Mouse (Mus musculus) heart, adult 2 months (tissue): ENCODE data around the gene Trmt1.

Experiments
- CTCF ChIP-seq: fragments of 200-600 bp; IDR thresholded peaks from 2 replicates; pipeline ENCODE4 v1.8.1; 2022; ENCODE audit warnings: antibody characterized with exemption, mild to moderate bottlenecking, moderate library complexity
- POLR2A ChIP-seq: fragments of 200-500 bp; IDR thresholded peaks from 2 replicates; pipeline ENCODE4 v1.6.1; 2011; ENCODE audit warnings: mild to moderate bottlenecking, low read depth, low read length, control low read depth; ENCODE audit not compliant: insufficient read depth

DNA sequence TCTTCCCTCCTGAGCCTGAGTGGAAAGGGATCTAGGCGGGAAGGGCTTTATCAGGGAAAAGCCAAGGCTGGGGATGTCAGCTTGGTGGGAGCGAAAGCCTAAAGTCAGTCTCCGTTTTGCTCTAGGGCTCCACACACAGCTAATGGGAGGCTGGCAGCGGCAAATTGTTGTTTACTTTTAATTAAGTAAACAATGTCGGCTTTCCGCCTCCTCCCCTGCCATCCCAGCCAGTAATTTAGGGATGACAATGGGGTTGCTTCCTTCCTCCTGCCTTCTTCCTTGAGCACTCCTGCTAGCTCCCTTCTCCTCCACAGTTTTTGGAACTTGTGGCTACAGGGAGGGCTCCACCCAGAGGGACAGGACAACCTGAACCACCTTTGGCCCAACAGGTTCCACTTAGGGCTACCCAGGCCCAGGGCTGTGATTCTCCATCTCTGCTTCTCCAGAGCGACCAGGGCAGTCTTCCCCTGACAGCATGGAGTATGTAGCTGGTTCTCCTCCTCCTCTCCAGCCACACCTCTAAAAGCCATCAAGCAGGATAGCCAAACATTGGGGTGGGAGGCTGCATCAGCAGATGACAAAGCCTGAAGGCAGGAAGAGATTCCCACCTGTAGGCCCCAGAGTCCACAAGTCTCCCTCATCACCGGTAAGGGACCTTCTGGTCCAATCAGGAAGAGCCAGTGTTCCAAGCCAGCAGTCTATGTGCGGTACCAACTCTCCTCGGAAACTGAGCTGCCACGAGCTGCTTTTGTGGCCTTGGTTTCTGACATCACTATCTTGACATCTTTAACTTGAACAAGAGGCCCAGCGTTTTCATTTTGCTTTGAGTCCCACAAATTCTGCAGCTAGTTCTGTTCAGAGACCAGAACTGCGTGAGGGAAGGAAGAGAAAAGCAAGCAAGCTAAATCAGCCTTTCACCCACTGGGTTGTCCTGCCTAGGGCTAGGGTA is 55.1 kb downstream of the Trmt1 start:
- TF ChIP-seq CTCF (no peak), POLR2A (no peak)
